Mouse (Mus musculus) intestine, embryonic 14.5 days (tissue): ENCODE measurements around the gene Lpin2. TPM values are rescaled to one million over a fixed set of nuclear protein-coding genes. Genes with fewer than 3 reads are reported as not detected.

Source experiments
- ATAC-seq: fragments of 200-750 bp; cut with Nextera tagmentation; replicated peaks from 2 replicates; pipeline ENCODE4 v1.8.0; 2017; ENCODE audit warnings: low read depth, moderate number of reproducible peaks, moderate TSS enrichment, moderate library complexity; ENCODE audit not compliant: low FRiP score, low TSS enrichment
- DNase-seq: peaks from one replicate; pipeline ENCODE4 v3.0.0-alpha.2; 2018; ENCODE audit warnings: low spot score
- H3K27ac ChIP-seq: fragments of 300-500 bp; sonication (generic); 2 replicates; pipeline ENCODE4 v1.5.1; 2014; ENCODE audit warnings: low read depth, mild to moderate bottlenecking, control low read depth
- H3K27me3 ChIP-seq: fragments of 300-500 bp; sonication (generic); replicated peaks from 2 replicates; pipeline ENCODE4 v1.6.1; 2014; ENCODE audit warnings: low read length, control low read depth; ENCODE audit not compliant: control insufficient read depth, insufficient read depth
- H3K36me3 ChIP-seq: fragments of 300-500 bp; sonication (generic); 2 replicates; pipeline ENCODE4 v1.6.1; 2014; ENCODE audit warnings: low read length, control low read depth; ENCODE audit not compliant: control insufficient read depth, insufficient read depth
- H3K4me1 ChIP-seq: fragments of 300-500 bp; sonication (generic); replicated peaks from 2 replicates; pipeline ENCODE4 v1.6.1; 2014; ENCODE audit warnings: low read length, control low read depth, mixed read lengths; ENCODE audit not compliant: control insufficient read depth, insufficient read depth
- H3K4me2 ChIP-seq: fragments of 300-500 bp; sonication (generic); 2 replicates; pipeline ENCODE4 v1.6.1; 2014; ENCODE audit warnings: low read length
- H3K4me3 ChIP-seq: fragments of 300-500 bp; sonication (generic); 2 replicates; pipeline ENCODE4 v1.5.1; 2014; ENCODE audit warnings: low read depth, low read length, control low read depth, mixed read lengths
- H3K9ac ChIP-seq: fragments of 300-500 bp; sonication (generic); 2 replicates; pipeline ENCODE4 v1.6.1; 2014; ENCODE audit warnings: mild to moderate bottlenecking, low read length
- H3K9me3 ChIP-seq: fragments of 300-500 bp; sonication (generic); 2 replicates; pipeline ENCODE4 v1.6.1; 2016; ENCODE audit warnings: low read length, control low read depth; ENCODE audit not compliant: control insufficient read depth
- WGBS: fragments of 180-500 bp; shearing (Covaris S2); extraction: QIAGEN DNeasy Blood & Tissue Kit; methylation state at CpG from one replicate; pipeline ENCODE4 v1.1.7; 2014; 5-methylcytosine and 5-hydroxymethylcytosine counted together
- polyA plus RNA-seq: library from polyadenylated mRNA; unstranded; fragments of >200 nt; fragmentation: Nextera tagmentation; extraction: Ambion mirVana; gene quantifications from 2 replicates; pipeline ENCODE4 v1.2.1, GENCODE M21; 2014

Gene Lpin2
- polyA plus RNA-seq, 1 experiment from 2014 or later: 27.3 TPM

GRCm38 (mm10) chr17:71252101-71252500 lies 69.7 kb downstream of the Lpin2 start:
- ATAC-seq (no peak), DNase-seq (no peak)
- no peaks in the 10 kb centered on the region for H3K27me3 ChIP-seq
- peaks cover 28% of the 10 kb centered on the region for H3K36me3 ChIP-seq
- H3K9ac ChIP-seq: no peak overlapping the region
- no peak overlapping the region for H3K27ac ChIP-seq
- H3K4me1 ChIP-seq: peaks cover 3% of the 10 kb centered on the region; the same call in 1 of the 2 replicates
- H3K9me3 ChIP-seq: no peaks in the 10 kb centered on the region
- 80% methylated on average over 9 of the region's 9 CpGs for WGBS
- H3K4me2 ChIP-seq: no peak overlapping the region
- H3K4me3 ChIP-seq: no peak overlapping the region

- Histone ChIP-seq H3K27me3 (no peaks in the 10 kb centered on the region), H3K27ac (no peak overlapping the region), H3K9ac (no peak overlapping the region), H3K9me3 (no peaks in the 10 kb centered on the region), H3K4me2 (no peak overlapping the region), H3K36me3 (peaks cover 15% of the 10 kb centered on the region), H3K4me1 (peaks cover 3% of the 10 kb centered on the region; the same call in 1 of the 2 replicates), H3K4me3 (no peak overlapping the region)
- WGBS: 89% methylated on average over 2 of the region's 2 CpGs
- no peak for ATAC-seq
- DNase-seq: no peak
These were observed 71.0 kb downstream of the Lpin2 start for GRCm38 (mm10) chr17:71253391-71253790.

GRCm38 (mm10) chr17:71254106-71254505 lies 71.7 kb downstream of the Lpin2 start:
- Histone ChIP-seq H3K36me3 (peaks cover 8% of the 10 kb centered on the region), H3K4me3 (no peak overlapping the region), H3K27me3 (no peaks in the 10 kb centered on the region), H3K4me1 (peaks cover 3% of the 10 kb centered on the region; the same call in 1 of the 2 replicates), H3K9ac (no peak overlapping the region), H3K9me3 (no peaks in the 10 kb centered on the region), H3K4me2 (no peak overlapping the region), H3K27ac (no peak overlapping the region)
- ATAC-seq: no peak
- no peak for DNase-seq
- WGBS: 82% methylated on average over 5 of the region's 5 CpGs

GRCm38 (mm10) chr17:71254736-71255135 lies 72.4 kb downstream of the Lpin2 start:
- H3K4me2 ChIP-seq: no peak overlapping the region
- 50% methylated on average over 6 of the region's 6 CpGs for WGBS
- no peaks in the 10 kb centered on the region for H3K9me3 ChIP-seq
- DNase-seq (no peak), ATAC-seq (no peak)
- H3K9ac ChIP-seq: no peak overlapping the region
- H3K4me1 ChIP-seq: peaks cover 3% of the 10 kb centered on the region; the same call in 1 of the 2 replicates
- H3K27ac ChIP-seq: no peak overlapping the region
- no peaks in the 10 kb centered on the region for H3K27me3 ChIP-seq
- H3K4me3 ChIP-seq: no peak overlapping the region
- H3K36me3 ChIP-seq: peaks cover 2% of the 10 kb centered on the region

GRCm38 (mm10) chr17:71256068-71256615 lies 73.8 kb downstream of the Lpin2 start:
- no peak for DNase-seq
- 78% methylated on average over 14 of the region's 14 CpGs for WGBS
- Histone ChIP-seq H3K27ac (no peak overlapping the region), H3K4me3 (no peak overlapping the region), H3K4me2 (no peak overlapping the region), H3K4me1 (peaks cover 3% of the 10 kb centered on the region; the same call in 1 of the 2 replicates), H3K36me3 (no peaks in the 10 kb centered on the region), H3K9ac (no peak overlapping the region), H3K9me3 (no peaks in the 10 kb centered on the region), H3K27me3 (no peaks in the 10 kb centered on the region)
- no peak for ATAC-seq

GRCm38 (mm10) chr17:71256806-71257536 lies 74.6 kb downstream of the Lpin2 start:
- H3K4me2 ChIP-seq: no peak overlapping the region
- WGBS: 89% methylated on average over 13 of the region's 13 CpGs
- no peaks in the 10 kb centered on the region for H3K36me3 ChIP-seq
- no peak overlapping the region for H3K4me3 ChIP-seq
- DNase-seq (no peak), ATAC-seq (no peak)
- no peaks in the 10 kb centered on the region for H3K9me3 ChIP-seq
- H3K9ac ChIP-seq: no peak overlapping the region
- H3K27me3 ChIP-seq: no peaks in the 10 kb centered on the region
- no peak overlapping the region for H3K27ac ChIP-seq
- H3K4me1 ChIP-seq: peaks cover under 1% of the 10 kb centered on the region; the same call in 1 of the 2 replicates

- ATAC-seq (no peak), DNase-seq (no peak)
- no peaks in the 10 kb centered on the region for H3K9me3 ChIP-seq
- H3K4me2 ChIP-seq: no peak overlapping the region
- H3K27ac ChIP-seq: no peak overlapping the region
- H3K4me3 ChIP-seq: no peak overlapping the region
- WGBS: 50% methylated on average over 11 of the region's 11 CpGs
- H3K27me3 ChIP-seq: no peaks in the 10 kb centered on the region
- H3K4me1 ChIP-seq: no peaks in the 10 kb centered on the region; the same call in 1 of the 2 replicates
- H3K36me3 ChIP-seq: no peaks in the 10 kb centered on the region
- no peak overlapping the region for H3K9ac ChIP-seq
These were observed 77.4 kb downstream of the Lpin2 start for GRCm38 (mm10) chr17:71259727-71260126.

- Histone ChIP-seq H3K27me3 (no peaks in the 10 kb centered on the region), H3K27ac (no peak overlapping the region), H3K4me3 (no peak overlapping the region), H3K9ac (no peak overlapping the region), H3K36me3 (no peaks in the 10 kb centered on the region), H3K9me3 (no peaks in the 10 kb centered on the region), H3K4me2 (no peak overlapping the region), H3K4me1 (no peaks in the 10 kb centered on the region; the same call in 1 of the 2 replicates)
- ATAC-seq (no peak), DNase-seq (no peak)
- 51% methylated on average over 3 of the region's 3 CpGs for WGBS
These were observed 78.3 kb downstream of the Lpin2 start for GRCm38 (mm10) chr17:71260658-71261057.

- Histone ChIP-seq H3K9me3 (no peaks in the 10 kb centered on the region), H3K4me2 (no peak overlapping the region), H3K4me1 (no peaks in the 10 kb centered on the region; the same call in 1 of the 2 replicates), H3K36me3 (no peaks in the 10 kb centered on the region), H3K9ac (no peak overlapping the region), H3K27me3 (no peaks in the 10 kb centered on the region), H3K27ac (no peak overlapping the region), H3K4me3 (no peak overlapping the region)
- 86% methylated on average over 6 of the region's 6 CpGs for WGBS
- DNase-seq (no peak), ATAC-seq (no peak)
These were observed 80.8 kb downstream of the Lpin2 start for GRCm38 (mm10) chr17:71263136-71263535.
